Mouse (Mus musculus): ENCODE measurements around the gene Slamf9.

DNA sequence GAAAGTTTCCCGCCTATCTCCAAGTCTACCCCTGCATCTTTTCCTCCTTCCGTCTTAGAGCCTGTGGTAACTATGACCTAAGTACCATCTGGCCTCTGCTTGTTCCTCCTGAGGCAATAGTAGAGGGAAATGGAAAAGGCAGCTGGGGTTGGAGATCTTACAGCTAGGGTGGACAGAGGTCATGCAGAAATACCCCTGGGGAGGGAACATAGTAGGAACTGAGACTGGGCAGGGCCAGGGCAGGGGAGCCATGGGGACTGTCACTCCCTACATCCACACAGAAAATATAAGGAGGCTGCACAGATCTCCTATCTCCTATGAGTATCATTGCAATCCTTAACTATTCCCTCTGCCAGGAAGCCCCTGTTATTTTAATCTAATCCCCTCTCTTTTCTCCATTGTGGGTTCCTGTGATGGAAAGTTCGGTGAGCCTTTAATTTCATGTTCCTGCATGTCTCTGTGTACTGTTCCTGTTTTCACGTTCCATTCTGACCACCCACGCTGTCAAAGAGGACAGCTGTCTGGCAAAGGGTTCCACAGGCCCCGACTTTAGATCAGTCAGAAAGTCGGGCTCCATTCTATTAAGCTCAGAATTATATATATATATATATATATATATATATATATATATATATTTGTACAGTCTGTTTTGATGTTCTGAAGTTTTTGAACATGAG lies 19.0 kb upstream of the Slamf9 start:
- TF ChIP-seq CTCF (IDR thresholded peaks at IDR 0.05; ENCODE audit: low read depth, low read length): no peak
- no peak for TF ChIP-seq GATA2 (IDR thresholded peaks at IDR 0.05; ENCODE audit: borderline replicate concordance, low read depth, low read length)
- TF ChIP-seq POLR2AphosphoS5 (IDR thresholded peaks at IDR 0.05; ENCODE audit: insufficient replicate concordance, low read depth, low read length): no peak
- no peak for TF ChIP-seq GATA1 (IDR thresholded peaks at IDR 0.05; ENCODE audit: borderline replicate concordance, low read length)

All from G1E (cell line).